Mouse (Mus musculus) embryonic facial prominence, embryonic 11.5 days (tissue): Measurements from ENCODE around the gene Galnt7. TPM values are rescaled to one million over a fixed set of nuclear protein-coding genes. Genes with fewer than 3 reads are reported as not detected.

ENCODE experiments used
- ATAC-seq: fragments of 200-750 bp; cut with Nextera tagmentation; replicated peaks from 2 replicates; pipeline ENCODE4 v1.8.0; 2017; ENCODE audit warnings: low read depth; ENCODE audit not compliant: insufficient number of reproducible peaks, low FRiP score, low TSS enrichment
- DNase-seq: peaks from one replicate; pipeline ENCODE4 v3.0.0-alpha.2; 2015; ENCODE audit warnings: low spot score
- H3K27ac ChIP-seq: fragments of 300-500 bp; sonication (generic); replicated peaks from 2 replicates; pipeline ENCODE4 v1.5.1; 2014; ENCODE audit warnings: mild to moderate bottlenecking, low read depth, low read length, control low read depth
- H3K27me3 ChIP-seq: fragments of 300-500 bp; sonication (generic); 2 replicates; pipeline ENCODE4 v1.6.1; 2014; ENCODE audit warnings: mild to moderate bottlenecking, low read length, moderate library complexity, mixed read lengths; ENCODE audit not compliant: control insufficient read depth, insufficient read depth
- H3K36me3 ChIP-seq: fragments of 300-500 bp; sonication (generic); replicated peaks from 2 replicates; pipeline ENCODE4 v1.6.1; 2014; ENCODE audit warnings: low read depth, mild to moderate bottlenecking, low read length, moderate library complexity, mixed read lengths; ENCODE audit not compliant: control insufficient read depth, insufficient read depth
- H3K4me1 ChIP-seq: fragments of 300-500 bp; sonication (generic); 2 replicates; pipeline ENCODE4 v1.6.1; 2014; ENCODE audit warnings: low read length, mixed read lengths; ENCODE audit not compliant: control insufficient read depth, insufficient read depth
- H3K4me2 ChIP-seq: fragments of 300-500 bp; sonication (generic); 2 replicates; pipeline ENCODE4 v1.6.1; 2014; ENCODE audit warnings: low read depth, mild to moderate bottlenecking, control low read depth, low read length, moderate library complexity
- H3K4me3 ChIP-seq: fragments of 300-500 bp; sonication (generic); 2 replicates; pipeline ENCODE4 v1.5.1; 2014; ENCODE audit warnings: low read depth, low read length, control low read depth
- H3K9ac ChIP-seq: fragments of 300-500 bp; sonication (generic); replicated peaks from 2 replicates; pipeline ENCODE4 v1.6.1; 2014; ENCODE audit warnings: mild to moderate bottlenecking, control low read depth, low read length
- H3K9me3 ChIP-seq: fragments of 300-500 bp; sonication (generic); replicated peaks from 2 replicates; pipeline ENCODE4 v1.6.1; 2016; ENCODE audit warnings: mild to moderate bottlenecking, low read length, inconsistent platforms, mixed read lengths; ENCODE audit not compliant: control insufficient read depth
- WGBS: fragments of 180-500 bp; shearing (Covaris S2); extraction: QIAGEN DNeasy Blood & Tissue Kit; methylation state at CpG from one replicate; pipeline ENCODE4 v1.1.7; 2014; 5-methylcytosine and 5-hydroxymethylcytosine counted together
- polyA plus RNA-seq: library from polyadenylated mRNA; unstranded; fragments of >200 nt; fragmentation: Nextera tagmentation; extraction: Ambion mirVana; gene quantifications from 2 replicates; pipeline ENCODE4 v1.2.1, GENCODE M21; 2014

Gene Galnt7
- polyA plus RNA-seq, 1 experiment from 2014 or later, result 18.2 TPM

DNA sequence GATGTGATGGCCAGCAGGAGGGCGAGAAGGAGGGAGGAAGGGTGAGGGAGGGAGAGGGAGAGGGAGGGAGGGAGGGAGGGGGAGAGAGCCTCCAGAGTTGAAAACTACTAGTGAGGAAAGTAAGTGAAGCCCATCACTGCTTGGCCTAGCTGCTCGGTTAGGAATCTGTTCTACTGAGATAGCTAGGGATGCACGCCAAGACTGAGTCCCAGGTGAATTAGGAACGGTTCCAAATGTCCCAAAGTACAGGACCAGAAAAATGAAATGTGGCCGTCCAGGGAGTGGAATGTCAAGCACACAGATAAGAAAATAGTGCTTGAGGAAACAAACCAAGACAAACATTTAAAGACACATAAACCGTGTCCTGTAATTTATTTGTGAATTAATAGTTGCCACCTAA is 87.8 kb downstream of the Galnt7 start:
- Histone ChIP-seq H3K4me3 (no peak overlapping the region), H3K4me1 (no peaks in the 10 kb centered on the region), H3K36me3 (no peaks in the 10 kb centered on the region), H3K27ac (no peak overlapping the region), H3K9me3 (no peaks in the 10 kb centered on the region), H3K4me2 (no peak overlapping the region), H3K9ac (no peak overlapping the region), H3K27me3 (no peaks in the 10 kb centered on the region)
- DNase-seq (no peak), ATAC-seq (no peak)
- 83% methylated on average over 6 of the region's 6 CpGs for WGBS

DNA sequence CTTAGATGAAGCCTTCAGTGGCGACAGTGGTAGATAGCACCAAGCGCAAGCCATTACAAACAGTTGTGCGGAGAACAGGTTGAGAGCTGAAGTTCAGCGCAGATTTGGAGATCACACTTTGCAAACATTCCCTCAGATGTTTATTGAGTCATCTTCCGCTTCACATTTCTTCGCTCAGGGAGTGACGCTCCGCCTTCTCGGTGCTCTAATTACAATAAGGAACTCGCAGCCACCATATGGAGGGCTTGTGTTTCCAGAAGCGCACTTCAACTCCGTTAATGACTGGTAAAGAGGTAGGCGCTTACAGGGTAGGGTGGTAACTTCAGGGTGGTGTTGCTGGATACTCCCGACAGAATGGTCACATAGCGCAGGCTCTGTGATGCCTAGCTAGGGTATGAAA is 89.1 kb downstream of the Galnt7 start:
- Histone ChIP-seq H3K4me3 (no peak overlapping the region), H3K27me3 (no peaks in the 10 kb centered on the region), H3K36me3 (no peaks in the 10 kb centered on the region), H3K4me2 (no peak overlapping the region), H3K4me1 (no peaks in the 10 kb centered on the region), H3K9ac (no peak overlapping the region), H3K9me3 (no peaks in the 10 kb centered on the region), H3K27ac (no peak overlapping the region)
- WGBS, result 93% methylated on average over 15 of the region's 15 CpGs
- DNase-seq, result no peak
- no peak for ATAC-seq

DNA sequence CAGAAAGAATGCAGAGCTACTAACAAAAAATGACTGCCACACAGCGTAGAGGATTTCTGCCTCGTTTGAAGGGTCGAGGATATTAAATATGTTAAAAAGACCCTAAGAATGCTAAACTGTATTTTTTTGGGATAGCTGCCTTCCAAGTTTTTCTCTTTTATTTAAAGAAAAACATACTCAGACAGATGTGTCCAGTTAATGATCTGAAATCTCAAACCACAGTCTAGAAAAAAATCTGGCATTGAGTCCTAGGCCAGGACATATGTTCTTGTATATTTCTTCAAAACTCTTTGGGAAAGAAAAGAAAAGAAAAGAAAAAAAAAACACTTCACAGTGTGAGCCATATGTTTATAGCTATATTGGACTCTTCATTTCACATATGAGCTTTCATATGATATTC is 90.1 kb downstream of the Galnt7 start:
- Histone ChIP-seq H3K4me1 (no peaks in the 10 kb centered on the region), H3K4me3 (no peak overlapping the region), H3K27ac (no peak overlapping the region), H3K9me3 (no peaks in the 10 kb centered on the region), H3K36me3 (no peaks in the 10 kb centered on the region), H3K4me2 (no peak overlapping the region), H3K27me3 (no peaks in the 10 kb centered on the region), H3K9ac (no peak overlapping the region)
- 75% methylated on average over 3 of the region's 3 CpGs for WGBS
- DNase-seq, result no peak
- no peak for ATAC-seq

DNA sequence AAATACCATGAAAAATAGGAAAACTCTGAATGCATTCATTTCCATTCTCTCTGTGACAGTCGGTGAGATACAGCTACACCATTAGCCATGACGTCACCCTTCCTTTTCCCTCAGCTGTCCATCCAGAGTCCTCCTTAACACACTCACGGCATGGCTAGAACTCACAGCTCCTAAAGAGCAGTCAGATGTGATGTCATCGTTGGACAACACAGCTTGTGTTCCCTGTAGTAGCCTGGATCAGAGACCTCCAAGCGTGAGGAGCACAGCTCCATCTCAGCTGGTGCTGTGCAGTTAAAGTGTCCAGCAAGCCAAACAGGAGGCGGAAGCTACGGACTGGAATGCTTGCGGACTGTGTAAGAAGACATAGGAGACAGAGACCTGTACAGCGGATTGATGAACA is 91.9 kb downstream of the Galnt7 start:
- Histone ChIP-seq H3K27ac (no peak overlapping the region), H3K4me3 (no peak overlapping the region), H3K4me1 (no peaks in the 10 kb centered on the region), H3K4me2 (no peak overlapping the region), H3K36me3 (no peaks in the 10 kb centered on the region), H3K9ac (no peak overlapping the region), H3K27me3 (no peaks in the 10 kb centered on the region), H3K9me3 (no peaks in the 10 kb centered on the region)
- ATAC-seq (no peak), DNase-seq (no peak)
- 87% methylated on average over 9 of the region's 9 CpGs for WGBS

DNA sequence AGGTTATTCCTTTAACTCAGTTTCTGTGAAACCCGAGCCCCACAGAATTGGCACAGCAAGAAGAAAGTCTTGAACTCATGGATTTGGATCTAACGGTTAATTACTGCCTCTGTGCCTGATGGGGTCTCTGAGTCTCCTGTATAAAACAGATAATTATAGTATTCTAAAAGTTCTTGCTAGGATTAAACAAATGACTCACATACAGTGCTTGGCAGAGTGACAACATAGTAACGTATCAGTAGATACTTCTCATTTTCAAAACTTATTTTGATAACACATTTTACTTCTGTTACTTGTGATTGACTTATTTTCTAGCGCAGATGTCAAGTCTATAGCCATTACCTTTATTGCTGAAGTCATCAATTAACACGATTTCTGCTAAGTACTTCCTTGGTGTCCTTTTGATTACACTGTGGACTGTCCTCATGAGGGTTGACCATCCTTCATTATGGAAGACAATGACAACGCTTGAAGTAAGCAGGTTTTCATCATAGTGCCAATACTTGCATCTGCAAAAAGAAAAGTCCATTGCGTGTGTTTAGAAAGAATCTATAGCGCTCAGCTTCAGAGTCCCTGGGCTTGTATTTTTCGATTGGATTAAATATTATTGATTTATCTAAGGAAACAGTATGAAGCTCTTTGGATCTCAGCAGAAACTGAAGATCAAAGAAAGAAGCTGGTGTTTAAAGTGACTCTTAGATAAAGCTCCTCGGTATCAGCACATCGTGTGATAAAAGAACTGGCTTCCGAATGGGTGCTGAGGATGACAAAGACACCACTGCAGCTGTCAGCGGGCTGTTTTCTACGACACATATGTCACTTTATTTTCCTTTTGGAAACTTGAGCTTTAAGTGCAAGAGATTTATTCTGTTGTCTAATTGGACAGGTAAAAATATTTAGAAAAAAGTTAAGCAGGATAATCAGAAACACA is 100.5 kb downstream of the Galnt7 start:
- Histone ChIP-seq H3K4me2 (no peak overlapping the region), H3K9ac (no peak overlapping the region), H3K27me3 (no peaks in the 10 kb centered on the region), H3K9me3 (no peaks in the 10 kb centered on the region), H3K36me3 (no peaks in the 10 kb centered on the region), H3K27ac (no peak overlapping the region), H3K4me1 (no peaks in the 10 kb centered on the region), H3K4me3 (no peak overlapping the region)
- 83% methylated on average over 14 of the region's 14 CpGs for WGBS
- ATAC-seq, result no peak
- DNase-seq, result peak; percentile 28

DNA sequence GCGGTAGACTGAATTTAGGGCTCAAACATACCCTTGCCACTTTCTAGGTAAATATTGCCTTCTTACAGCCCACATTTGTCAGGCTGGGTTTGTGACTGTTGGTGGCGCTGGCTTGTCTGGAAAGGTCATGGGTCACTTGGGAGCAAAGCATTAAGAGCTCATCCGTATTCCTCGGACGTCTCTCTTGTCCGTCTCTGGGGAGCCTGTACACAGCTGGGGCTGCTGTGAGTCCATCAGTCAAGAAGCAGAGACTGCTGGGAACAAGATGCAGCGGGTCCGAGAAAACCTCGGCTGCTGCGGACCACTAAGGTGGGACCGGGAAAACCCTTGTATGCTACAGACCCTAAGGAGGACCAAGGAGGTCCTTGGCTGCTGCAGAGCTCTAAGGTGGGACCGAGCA is 105.3 kb downstream of the Galnt7 start:
- no peak overlapping the region for H3K4me2 ChIP-seq
- no peaks in the 10 kb centered on the region for H3K9me3 ChIP-seq
- 66% methylated on average over 12 of the region's 12 CpGs for WGBS

DNA sequence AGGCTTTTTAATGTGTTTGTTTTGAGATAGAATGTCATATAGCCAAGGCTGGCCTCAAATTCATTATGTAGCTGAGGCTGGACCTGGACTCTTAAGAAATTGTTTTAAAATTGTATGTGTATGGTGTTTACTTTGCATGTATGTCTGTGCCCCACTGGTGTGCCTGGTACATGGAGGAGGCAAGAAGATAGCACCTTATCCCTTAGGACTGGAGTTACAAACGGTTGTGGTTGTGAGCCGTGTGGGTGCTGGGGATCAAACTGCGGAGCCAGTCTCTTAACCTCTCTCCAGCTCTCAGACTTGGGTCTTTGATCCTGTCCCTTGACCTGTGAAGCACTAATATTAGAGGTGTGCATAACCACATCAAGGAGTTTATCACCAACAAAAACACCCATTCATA is 106.0 kb downstream of the Galnt7 start:
- no peaks in the 10 kb centered on the region for H3K4me1 ChIP-seq
- 90% methylated on average over 3 of the region's 3 CpGs for WGBS
- H3K9me3 ChIP-seq, result no peaks in the 10 kb centered on the region
- H3K36me3 ChIP-seq, result no peaks in the 10 kb centered on the region
- H3K4me2 ChIP-seq, result no peak overlapping the region
- H3K9ac ChIP-seq, result no peak overlapping the region
- H3K27me3 ChIP-seq, result no peaks in the 10 kb centered on the region
- no peak overlapping the region for H3K27ac ChIP-seq
- no peak overlapping the region for H3K4me3 ChIP-seq
- DNase-seq, result no peak
- ATAC-seq, result no peak

More for the DNA sequence above, 105.3 kb downstream of the Galnt7 start:
- H3K4me3 ChIP-seq, result no peak overlapping the region
- no peak for ATAC-seq
- no peak overlapping the region for H3K9ac ChIP-seq
- no peaks in the 10 kb centered on the region for H3K27me3 ChIP-seq
- H3K36me3 ChIP-seq, result no peaks in the 10 kb centered on the region
- no peak overlapping the region for H3K27ac ChIP-seq
- no peaks in the 10 kb centered on the region for H3K4me1 ChIP-seq
- no peak for DNase-seq

DNA sequence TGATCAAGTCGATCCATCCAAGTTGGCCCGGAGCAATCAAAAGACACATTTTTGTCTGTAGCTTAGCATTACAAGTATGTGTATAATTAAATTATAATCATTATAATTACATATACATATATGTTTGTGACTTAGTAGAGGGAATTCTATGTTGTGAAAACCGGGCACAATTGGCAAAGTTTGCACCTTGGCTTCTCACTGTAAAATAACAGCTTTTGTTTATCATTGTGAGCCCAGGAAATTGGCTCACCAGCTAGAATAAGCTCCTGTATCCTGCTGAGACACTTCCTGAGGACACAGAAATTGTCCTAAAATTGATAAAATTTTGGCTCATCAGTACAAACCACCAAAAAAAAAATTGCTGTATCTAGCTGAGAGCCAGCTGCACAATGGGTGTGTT is 106.4 kb downstream of the Galnt7 start:
- no peak overlapping the region for H3K9ac ChIP-seq
- no peaks in the 10 kb centered on the region for H3K36me3 ChIP-seq
- no peak overlapping the region for H3K27ac ChIP-seq
- H3K4me3 ChIP-seq, result no peak overlapping the region
- H3K4me1 ChIP-seq, result no peaks in the 10 kb centered on the region
- DNase-seq (no peak), ATAC-seq (no peak)
- WGBS, result 92% methylated on average over 3 of the region's 3 CpGs
- H3K27me3 ChIP-seq, result no peaks in the 10 kb centered on the region
- H3K9me3 ChIP-seq, result no peaks in the 10 kb centered on the region
- H3K4me2 ChIP-seq, result no peak overlapping the region
